Mouse (Mus musculus): Measurements from ENCODE around the gene Unc5cl. TPM values are rescaled to one million over a fixed set of nuclear protein-coding genes. Genes with fewer than 3 reads are reported as not detected.
"Not testable (repeated sequence)": the region's sequence is repeated elsewhere in the genome, so short reads cannot be mapped to it uniquely, and the experiment has no call there.

The Unc5cl gene
- polyA plus RNA-seq, 1 experiment from 2014 or later = 0.33 TPM

DNA sequence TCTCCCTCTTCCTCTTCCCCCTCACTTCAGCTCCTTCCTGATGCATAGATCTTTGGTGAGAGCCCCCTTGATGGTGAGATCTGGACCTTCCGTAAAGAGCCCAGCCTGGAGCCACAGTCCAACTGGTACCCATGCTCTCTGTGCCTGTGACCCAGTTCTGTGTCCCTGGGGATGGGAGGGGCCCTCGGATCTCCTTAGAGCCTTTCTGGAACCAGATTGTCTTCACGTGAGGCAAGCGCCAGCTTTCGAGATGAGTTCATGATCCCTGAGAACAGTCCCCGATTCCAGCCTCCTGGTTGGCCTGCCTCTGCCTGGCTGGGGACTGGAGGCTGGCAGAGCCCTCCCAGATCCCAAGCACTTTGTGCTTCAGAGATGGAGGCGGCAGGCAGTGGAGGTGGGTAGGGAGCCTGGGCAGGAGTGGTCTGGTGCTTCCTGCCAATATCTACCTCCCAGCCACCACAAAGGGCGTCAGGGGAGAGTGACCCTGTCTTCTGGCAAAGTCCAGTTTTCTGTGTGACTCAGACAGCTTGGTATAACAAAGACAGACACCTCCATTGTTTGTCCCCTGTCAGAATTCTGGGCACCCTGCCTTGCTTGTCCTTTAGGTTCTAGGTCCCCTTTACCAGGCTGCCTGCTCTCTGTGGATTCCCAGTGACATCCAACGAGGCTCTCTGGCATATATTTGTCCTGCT lies 2.8 kb upstream of the Unc5cl start:
- Histone ChIP-seq H3K4me1 (replicated peaks) (no peaks in the 10 kb centered on the region), H3K9ac (no peak overlapping the region), H3K4me2 (no peak overlapping the region), H3K27ac (no peak overlapping the region), H3K4me3 (no peak overlapping the region), H3K9me3 (replicated peaks) (no peaks in the 10 kb centered on the region), H3K27me3 (no peaks in the 10 kb centered on the region), H3K36me3 (no peaks in the 10 kb centered on the region)
- no peak for ATAC-seq (replicated peaks; ENCODE audit: insufficient number of reproducible peaks, insufficient read depth, low FRiP score, low read depth)
- WGBS = 53% methylated on average over 9 of the region's 9 CpGs

- ATAC-seq (replicated peaks; ENCODE audit: insufficient number of reproducible peaks, insufficient read depth, low FRiP score, low read depth) = no peak
- WGBS = 79% methylated on average over 7 of the region's 7 CpGs
- H3K27me3 ChIP-seq = no peaks in the 10 kb centered on the region
- H3K9me3 ChIP-seq (replicated peaks) = no peaks in the 10 kb centered on the region
- H3K4me2 ChIP-seq = no peak overlapping the region
- H3K9ac ChIP-seq = no peak overlapping the region
- H3K27ac ChIP-seq = no peak overlapping the region
- no peaks in the 10 kb centered on the region for H3K4me1 ChIP-seq (replicated peaks)
- no peaks in the 10 kb centered on the region for H3K36me3 ChIP-seq
- no peak overlapping the region for H3K4me3 ChIP-seq
Observed at GRCm38 (mm10) chr17:48453489-48453888, 1.2 kb upstream of the Unc5cl start.

- WGBS = 49% methylated on average over 7 of the region's 7 CpGs
- Histone ChIP-seq H3K4me1 (replicated peaks) (no peaks in the 10 kb centered on the region), H3K36me3 (no peaks in the 10 kb centered on the region), H3K9me3 (replicated peaks) (no peaks in the 10 kb centered on the region), H3K27me3 (no peaks in the 10 kb centered on the region), H3K27ac (no peak overlapping the region), H3K4me2 (peak overlapping the region; percentile 17), H3K9ac (no peak overlapping the region), H3K4me3 (no peak overlapping the region)
- no peak for ATAC-seq (replicated peaks; ENCODE audit: insufficient number of reproducible peaks, insufficient read depth, low FRiP score, low read depth)
Observed at GRCm38 (mm10) chr17:48454190-48454589, 511 bp upstream of the Unc5cl start.

GRCm38 (mm10) chr17:48455955-48456354 lies 1.3 kb downstream of the Unc5cl start:
- no peaks in the 10 kb centered on the region for H3K4me1 ChIP-seq (replicated peaks)
- H3K4me2 ChIP-seq = no peak overlapping the region
- H3K27me3 ChIP-seq = no peaks in the 10 kb centered on the region
- no peaks in the 10 kb centered on the region for H3K9me3 ChIP-seq (replicated peaks)
- no peak overlapping the region for H3K27ac ChIP-seq
- ATAC-seq (replicated peaks; ENCODE audit: insufficient number of reproducible peaks, insufficient read depth, low FRiP score, low read depth) = no peak
- H3K9ac ChIP-seq = no peak overlapping the region
- H3K4me3 ChIP-seq = no peak overlapping the region
- whole genome bisulfite sequencing = 84% methylated on average over 2 of the region's 2 CpGs
- no peaks in the 10 kb centered on the region for H3K36me3 ChIP-seq

GRCm38 (mm10) chr17:48457971-48458653 lies 3.4 kb downstream of the Unc5cl start:
- Histone ChIP-seq H3K4me1 (replicated peaks) (no peaks in the 10 kb centered on the region), H3K9ac (no peak overlapping the region), H3K27ac (no peak overlapping the region), H3K27me3 (no peaks in the 10 kb centered on the region), H3K9me3 (replicated peaks) (no peaks in the 10 kb centered on the region), H3K36me3 (no peaks in the 10 kb centered on the region), H3K4me3 (no peak overlapping the region), H3K4me2 (no peak overlapping the region)
- WGBS = 65% methylated on average over 13 of the region's 13 CpGs
- ATAC-seq (replicated peaks; ENCODE audit: insufficient number of reproducible peaks, insufficient read depth, low FRiP score, low read depth) = no peak

GRCm38 (mm10) chr17:48462096-48462495 lies 7.4 kb downstream of the Unc5cl start:
- H3K36me3 ChIP-seq = no peaks in the 10 kb centered on the region
- H3K9ac ChIP-seq = no peak overlapping the region
- no peak overlapping the region for H3K27ac ChIP-seq
- 89% methylated on average over 13 of the region's 13 CpGs for WGBS
- peaks cover 10% of the 10 kb centered on the region; the same call in 1 of the 2 replicates for H3K27me3 ChIP-seq
- ATAC-seq (replicated peaks; ENCODE audit: insufficient number of reproducible peaks, insufficient read depth, low FRiP score, low read depth) = no peak
- no peak overlapping the region for H3K4me3 ChIP-seq
- H3K4me1 ChIP-seq (replicated peaks) = peaks cover 3% of the 10 kb centered on the region
- H3K9me3 ChIP-seq (replicated peaks) = no peaks in the 10 kb centered on the region
- H3K4me2 ChIP-seq = no peak overlapping the region

DNA sequence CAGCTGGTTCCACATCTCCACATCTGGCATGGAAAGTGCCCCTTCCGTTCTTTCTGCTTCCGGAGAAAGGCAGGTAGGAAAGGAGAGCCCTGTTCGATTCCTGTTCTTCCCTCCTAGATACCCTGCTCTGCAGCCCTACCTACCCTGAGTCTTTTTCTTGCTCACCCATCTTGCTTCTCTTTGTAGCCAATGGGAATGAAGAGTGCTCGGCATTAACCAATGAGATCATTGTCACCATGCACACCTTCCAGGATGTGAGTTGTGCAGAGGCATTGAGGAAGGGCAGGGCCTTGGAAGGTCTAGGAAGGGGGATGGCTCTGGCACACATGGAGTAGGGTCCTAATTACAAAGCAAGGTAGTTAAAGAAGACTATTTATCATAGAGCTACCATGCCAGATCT lies 8.7 kb downstream of the Unc5cl start:
- no peak overlapping the region for H3K4me3 ChIP-seq
- H3K4me1 ChIP-seq (replicated peaks) = peaks cover 7% of the 10 kb centered on the region
- H3K27me3 ChIP-seq = peaks cover 17% of the 10 kb centered on the region; the same call in 1 of the 2 replicates
- no peaks in the 10 kb centered on the region for H3K36me3 ChIP-seq
- H3K9ac ChIP-seq = no peak overlapping the region
- WGBS = 91% methylated on average over 4 of the region's 4 CpGs
- H3K27ac ChIP-seq = no peak overlapping the region
- H3K4me2 ChIP-seq = no peak overlapping the region
- no peaks in the 10 kb centered on the region for H3K9me3 ChIP-seq (replicated peaks)
- ATAC-seq (replicated peaks; ENCODE audit: insufficient number of reproducible peaks, insufficient read depth, low FRiP score, low read depth) = no peak

GRCm38 (mm10) chr17:48466769-48467394 lies 12.2 kb downstream of the Unc5cl start:
- 0 out of 2 replicates have a peak, but pooled peaks have one; percentile 7 for ATAC-seq (replicated peaks; ENCODE audit: insufficient number of reproducible peaks, insufficient read depth, low FRiP score, low read depth)
- 0 out of 2 replicates have a peak overlapping the region, but pooled peaks have one; percentile 14 for H3K9ac ChIP-seq

DNA sequence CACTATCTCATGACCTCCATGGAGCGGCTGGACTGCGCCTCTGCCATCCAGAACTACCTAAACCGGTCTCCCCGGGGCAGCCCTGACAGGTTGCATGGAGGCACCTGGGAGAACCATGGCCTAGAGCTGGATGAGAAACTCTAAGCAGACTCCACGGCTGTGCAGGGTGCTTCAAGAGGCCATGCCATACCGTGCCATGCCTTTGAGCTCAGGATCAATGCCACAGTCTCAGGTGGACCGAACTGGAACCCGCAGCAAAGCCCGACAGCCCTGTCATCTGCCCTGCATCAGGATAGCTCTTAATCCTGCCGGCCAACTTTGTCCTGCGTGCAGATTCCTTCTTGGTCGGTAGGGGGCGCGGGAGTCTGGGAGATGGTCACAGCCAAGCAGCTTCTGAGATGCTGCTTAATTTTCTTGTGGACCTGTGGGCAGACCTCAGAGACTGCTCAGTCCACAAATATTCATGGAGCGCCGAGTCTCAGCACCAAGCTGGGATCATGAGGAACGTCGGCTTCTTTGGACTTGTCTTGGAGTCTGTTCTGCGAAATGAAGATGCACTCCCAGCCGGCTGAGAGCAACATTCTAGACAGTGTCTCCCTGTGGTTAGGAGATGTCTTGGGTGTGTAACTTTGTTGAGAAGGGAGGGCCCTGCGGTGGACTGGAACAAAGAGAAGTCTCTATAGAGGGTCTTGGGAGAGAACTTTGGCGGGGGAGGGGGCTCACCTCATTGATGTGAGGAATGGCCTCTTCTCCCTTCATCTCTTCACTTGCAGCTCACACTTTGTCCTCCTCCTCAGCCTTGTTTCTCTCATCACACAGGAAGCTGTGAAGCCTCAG lies 12.9 kb downstream of the Unc5cl start:
- WGBS = 10% methylated on average over 22 of the region's 22 CpGs
- peak; percentile 31; the same call in 1 of the 2 replicates for ATAC-seq (replicated peaks; ENCODE audit: insufficient number of reproducible peaks, insufficient read depth, low FRiP score, low read depth)
- H3K9ac ChIP-seq = 0 out of 2 replicates have a peak overlapping the region, but pooled peaks have one; percentile 14
- H3K4me2 ChIP-seq = peak overlapping the region; percentile 62
- no peak overlapping the region for H3K27ac ChIP-seq
- H3K4me3 ChIP-seq = peak overlapping the region; percentile 35
- no peaks in the 10 kb centered on the region for H3K9me3 ChIP-seq (replicated peaks)
- no peaks in the 10 kb centered on the region for H3K36me3 ChIP-seq
- H3K4me1 ChIP-seq (replicated peaks) = peaks cover 7% of the 10 kb centered on the region
- H3K27me3 ChIP-seq = peaks cover 17% of the 10 kb centered on the region; the same call in 1 of the 2 replicates

More at GRCm38 (mm10) chr17:48466769-48467394, 12.2 kb downstream of the Unc5cl start:
- Histone ChIP-seq H3K9me3 (replicated peaks) (no peaks in the 10 kb centered on the region), H3K36me3 (no peaks in the 10 kb centered on the region), H3K27ac (no peak overlapping the region), H3K27me3 (peaks cover 17% of the 10 kb centered on the region; the same call in 1 of the 2 replicates), H3K4me1 (replicated peaks) (peaks cover 7% of the 10 kb centered on the region), H3K4me3 (peak overlapping the region; percentile 35), H3K4me2 (peak overlapping the region; percentile 62)
- 26% methylated on average over 22 of the region's 22 CpGs for WGBS

DNA sequence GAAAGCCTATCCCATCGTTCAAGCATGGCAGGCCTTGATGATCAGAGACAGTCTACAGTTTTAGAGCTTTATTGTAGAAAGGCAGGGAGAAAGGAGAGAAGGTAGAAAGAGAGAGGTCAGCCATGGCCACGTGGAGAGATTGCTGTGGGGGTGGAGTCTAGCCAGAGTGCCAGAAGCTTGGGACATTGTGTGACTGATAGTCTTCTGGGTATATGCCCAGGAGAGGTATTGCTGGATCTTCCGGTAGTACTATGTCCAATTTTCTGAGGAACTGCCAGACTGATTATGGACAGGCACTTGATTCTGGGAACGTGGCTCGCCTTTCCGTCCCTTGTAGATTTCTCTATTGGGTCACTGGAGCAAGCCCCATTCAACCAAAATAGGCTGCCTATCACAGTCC lies 19.6 kb downstream of the Unc5cl start:
- H3K4me2 ChIP-seq; H3K9me3 ChIP-seq (replicated peaks); ATAC-seq (replicated peaks; ENCODE audit: insufficient number of reproducible peaks, insufficient read depth, low FRiP score, low read depth); H3K4me1 ChIP-seq (replicated peaks); H3K27ac ChIP-seq; H3K4me3 ChIP-seq; H3K27me3 ChIP-seq; H3K36me3 ChIP-seq; H3K9ac ChIP-seq: not testable (repeated sequence)
- WGBS = 73% methylated on average over 6 of the region's 6 CpGs

GRCm38 (mm10) chr17:48475444-48475843 lies 20.7 kb downstream of the Unc5cl start:
- Histone ChIP-seq H3K9ac (no peak overlapping the region), H3K4me2 (no peak overlapping the region), H3K4me3 (no peak overlapping the region), H3K9me3 (replicated peaks) (no peaks in the 10 kb centered on the region), H3K36me3 (no peaks in the 10 kb centered on the region), H3K27ac (no peak overlapping the region), H3K27me3 (no peaks in the 10 kb centered on the region), H3K4me1 (replicated peaks) (no peaks in the 10 kb centered on the region)
- WGBS = 85% methylated on average over 8 of the region's 8 CpGs
- ATAC-seq (replicated peaks; ENCODE audit: insufficient number of reproducible peaks, insufficient read depth, low FRiP score, low read depth) = no peak
